Mouse (Mus musculus) limb, embryonic 14.5 days (tissue): ENCODE results near the gene Gh. TPM values are rescaled to one million over a fixed set of nuclear protein-coding genes. Genes with fewer than 3 reads are reported as not detected.

ENCODE experiments used
- ATAC-seq: fragments of 200-750 bp; cut with Nextera tagmentation; 2 replicates; pipeline ENCODE4 v1.8.0; 2017; ENCODE audit warnings: low read depth, moderate number of reproducible peaks, moderate TSS enrichment; ENCODE audit not compliant: low FRiP score
- DNase-seq: peaks from one replicate; pipeline ENCODE4 v3.0.0-alpha.2; 2015; ENCODE audit warnings: low spot score
- H3K27ac ChIP-seq: fragments of 300-500 bp; sonication (generic); replicated peaks from 2 replicates; pipeline ENCODE4 v1.5.1; 2014; ENCODE audit warnings: low read depth, mild to moderate bottlenecking, low read length, moderate library complexity, mixed read lengths
- H3K27me3 ChIP-seq: fragments of 300-500 bp; sonication (generic); 2 replicates; pipeline ENCODE4 v1.6.1; 2014; ENCODE audit warnings: low read length, mixed read lengths; ENCODE audit not compliant: control insufficient read depth, insufficient read depth
- H3K36me3 ChIP-seq: fragments of 300-500 bp; sonication (generic); 2 replicates; pipeline ENCODE4 v1.6.1; 2014; ENCODE audit warnings: mild to moderate bottlenecking, low read length, moderate library complexity, mixed read lengths; ENCODE audit not compliant: control insufficient read depth, insufficient read depth
- H3K4me1 ChIP-seq: fragments of 300-500 bp; sonication (generic); 2 replicates; pipeline ENCODE4 v1.6.1; 2014; ENCODE audit warnings: antibody characterized with exemption, low read length, mixed read lengths; ENCODE audit not compliant: control insufficient read depth, insufficient read depth
- H3K4me2 ChIP-seq: fragments of 300-500 bp; sonication (generic); replicated peaks from 2 replicates; pipeline ENCODE4 v1.6.1; 2014; ENCODE audit warnings: low read depth, mild to moderate bottlenecking, low read length, moderate library complexity; ENCODE audit not compliant: severe bottlenecking
- H3K4me3 ChIP-seq: fragments of 300-500 bp; sonication (generic); replicated peaks from 2 replicates; pipeline ENCODE4 v1.5.1; 2014; ENCODE audit warnings: low read length
- H3K9ac ChIP-seq: fragments of 300-500 bp; sonication (generic); 2 replicates; pipeline ENCODE4 v1.6.1; 2014; ENCODE audit warnings: mild to moderate bottlenecking, low read depth, low read length, moderate library complexity; ENCODE audit not compliant: severe bottlenecking
- H3K9me3 ChIP-seq: fragments of 300-500 bp; sonication (generic); 2 replicates; pipeline ENCODE4 v1.6.1; 2016; ENCODE audit warnings: low read length; ENCODE audit not compliant: control insufficient read depth
- POLR2A ChIP-seq: fragments of 200-500 bp; IDR thresholded peaks from 2 replicates; pipeline ENCODE4 v1.8.0; 2012; ENCODE audit warnings: inconsistent platforms, mild to moderate bottlenecking, moderate library complexity, borderline replicate concordance; ENCODE audit not compliant: insufficient read depth, insufficient read length; ENCODE audit errors: extremely low read depth
- WGBS: fragments of 180-500 bp; shearing (Covaris S2); extraction: QIAGEN DNeasy Blood & Tissue Kit; methylation state at CpG from one replicate; pipeline ENCODE4 v1.1.7; 2014; 5-methylcytosine and 5-hydroxymethylcytosine counted together
- polyA plus RNA-seq, 2 experiments: library from polyadenylated mRNA; depleted of rRNA in 1 of 2; stranded (reverse) in 1 of 2; unstranded in 1 of 2; fragments of >200 nt; fragmentation: Nextera tagmentation in 1 of 2; extraction: Ambion mirVana in 1 of 2; gene quantifications; 2 replicates each; pipeline versions ENCODE4 v1.2.1 to v1.2.3; 2012 to 2014

Gh gene
- polyA plus RNA-seq, 2 experiments = not detected

GRCm38 (mm10) chr11:106255174-106255573 lies 46.5 kb downstream of the Gh start:
- H3K27ac ChIP-seq = peak overlapping the region; percentile 77; the same call in 1 of the 2 replicates
- H3K36me3 ChIP-seq = peaks cover 58% of the 10 kb centered on the region
- WGBS = 5% methylated on average over 22 of the region's 22 CpGs
- H3K9ac ChIP-seq = peak overlapping the region; percentile 80
- no peaks in the 10 kb centered on the region for H3K9me3 ChIP-seq
- peaks cover 16% of the 10 kb centered on the region for H3K4me1 ChIP-seq
- ATAC-seq (no peak), DNase-seq (no peak)
- peak overlapping the region; percentile 95 for H3K4me2 ChIP-seq
- H3K4me3 ChIP-seq = peak overlapping the region; percentile 89
- no peaks in the 10 kb centered on the region for H3K27me3 ChIP-seq
- TF ChIP-seq POLR2A = no peak

GRCm38 (mm10) chr11:106254767-106255166 lies 46.9 kb downstream of the Gh start:
- WGBS = 12% methylated on average over 2 of the region's 2 CpGs
- DNase-seq (no peak), ATAC-seq (no peak)
- Histone ChIP-seq H3K27me3 (no peaks in the 10 kb centered on the region), H3K4me2 (peak overlapping the region; percentile 95), H3K36me3 (peaks cover 62% of the 10 kb centered on the region), H3K4me1 (peaks cover 16% of the 10 kb centered on the region), H3K9me3 (no peaks in the 10 kb centered on the region), H3K4me3 (peak overlapping the region; percentile 89), H3K9ac (peak overlapping the region; percentile 80), H3K27ac (no peak overlapping the region)
- TF ChIP-seq POLR2A = no peak

Other genes starting within 250 kb of the Gh start
- gene Taco1, start 235.8 kb downstream of the Gh start, polyA plus RNA-seq (2012; rRNA removed) = 14.5 and 15.1 TPM in 2 replicates
- 7.4 and 7.8 TPM in 2 replicates for gene Taco1, start 235.8 kb downstream of the Gh start, polyA plus RNA-seq (2014; fragmentation: Nextera tagmentation; extraction: Ambion mirVana)
- gene Map3k3, start 217.3 kb downstream of the Gh start, polyA plus RNA-seq (2012; rRNA removed) = 48.5 and 54.5 TPM in 2 replicates
- 33.3 and 37.5 TPM in 2 replicates for gene Map3k3, start 217.3 kb downstream of the Gh start, polyA plus RNA-seq (2014; fragmentation: Nextera tagmentation; extraction: Ambion mirVana)
- not detected in 2 replicates for gene Gm10840, start 141.0 kb downstream of the Gh start, polyA plus RNA-seq (2012; rRNA removed)
- gene Gm10840, start 141.0 kb downstream of the Gh start, polyA plus RNA-seq (2014; fragmentation: Nextera tagmentation; extraction: Ambion mirVana) = not detected in 2 replicates
- 148 and 169 TPM in 2 replicates for gene Limd2, start 141.0 kb downstream of the Gh start, polyA plus RNA-seq (2012; rRNA removed)
- 237 and 260 TPM in 2 replicates for gene Limd2, start 141.0 kb downstream of the Gh start, polyA plus RNA-seq (2014; fragmentation: Nextera tagmentation; extraction: Ambion mirVana)
- 46.8 and 62.2 TPM in 2 replicates for gene Strada, start 99.7 kb downstream of the Gh start, polyA plus RNA-seq (2012; rRNA removed)
- gene Strada, start 99.7 kb downstream of the Gh start, polyA plus RNA-seq (2014; fragmentation: Nextera tagmentation; extraction: Ambion mirVana) = 24.0 and 28.5 TPM in 2 replicates
- gene Ccdc47, start 85.5 kb downstream of the Gh start, polyA plus RNA-seq (2012; rRNA removed) = 43.6 and 48.8 TPM in 2 replicates
- gene Ccdc47, start 85.5 kb downstream of the Gh start, polyA plus RNA-seq (2014; fragmentation: Nextera tagmentation; extraction: Ambion mirVana) = 63.7 and 66.1 TPM in 2 replicates
- gene Ddx42, start 84.9 kb downstream of the Gh start, polyA plus RNA-seq (2012; rRNA removed) = 35.3 and 50.4 TPM in 2 replicates
- gene Ddx42, start 84.9 kb downstream of the Gh start, polyA plus RNA-seq (2014; fragmentation: Nextera tagmentation; extraction: Ambion mirVana) = 63.9 and 73.3 TPM in 2 replicates
- 36.4 and 43.8 TPM in 2 replicates for gene Ftsj3, start 45.8 kb downstream of the Gh start, polyA plus RNA-seq (2012; rRNA removed)
- gene Ftsj3, start 45.8 kb downstream of the Gh start, polyA plus RNA-seq (2014; fragmentation: Nextera tagmentation; extraction: Ambion mirVana) = 54.6 and 55.8 TPM in 2 replicates
- gene Psmc5, start 45.7 kb downstream of the Gh start, polyA plus RNA-seq (2012; rRNA removed) = 123 and 186 TPM in 2 replicates
- 244 and 253 TPM in 2 replicates for gene Psmc5, start 45.7 kb downstream of the Gh start, polyA plus RNA-seq (2014; fragmentation: Nextera tagmentation; extraction: Ambion mirVana)
- gene Smarcd2, start 28.9 kb downstream of the Gh start, polyA plus RNA-seq (2012; rRNA removed) = 184 and 203 TPM in 2 replicates
- gene Smarcd2, start 28.9 kb downstream of the Gh start, polyA plus RNA-seq (2014; fragmentation: Nextera tagmentation; extraction: Ambion mirVana) = 114 and 130 TPM in 2 replicates
- 0.78 and 1.0 TPM in 2 replicates for gene Tcam1, start 25.2 kb downstream of the Gh start, polyA plus RNA-seq (2012; rRNA removed)
- gene Tcam1, start 25.2 kb downstream of the Gh start, polyA plus RNA-seq (2014; fragmentation: Nextera tagmentation; extraction: Ambion mirVana) = 0.22 and 0.66 TPM in 2 replicates
- gene Cd79b, start 12.9 kb upstream of the Gh start, polyA plus RNA-seq (2012; rRNA removed) = 2.6 and 2.7 TPM in 2 replicates
- gene Cd79b, start 12.9 kb upstream of the Gh start, polyA plus RNA-seq (2014; fragmentation: Nextera tagmentation; extraction: Ambion mirVana) = 3.0 and 5.0 TPM in 2 replicates
- 2.0 and 2.5 TPM in 2 replicates for gene Scn4a, start 51.4 kb upstream of the Gh start, polyA plus RNA-seq (2012; rRNA removed)
- 0.15 and 0.30 TPM in 2 replicates for gene Scn4a, start 51.4 kb upstream of the Gh start, polyA plus RNA-seq (2014; fragmentation: Nextera tagmentation; extraction: Ambion mirVana)
- 1.1 TPM in 2 replicates for gene Prr29, start 63.6 kb upstream of the Gh start, polyA plus RNA-seq (2012; rRNA removed)
- 0.59 TPM in 1 of 2 replicates, not detected in the other for gene Prr29, start 63.6 kb upstream of the Gh start, polyA plus RNA-seq (2014; fragmentation: Nextera tagmentation; extraction: Ambion mirVana)
- 32.8 and 34.5 TPM in 2 replicates for gene Icam2, start 86.2 kb upstream of the Gh start, polyA plus RNA-seq (2012; rRNA removed)
- gene Icam2, start 86.2 kb upstream of the Gh start, polyA plus RNA-seq (2014; fragmentation: Nextera tagmentation; extraction: Ambion mirVana) = 42.9 and 46.4 TPM in 2 replicates
- 12.5 and 15.1 TPM in 2 replicates for gene Ern1, start 186.0 kb upstream of the Gh start, polyA plus RNA-seq (2012; rRNA removed)
- 6.4 and 7.8 TPM in 2 replicates for gene Ern1, start 186.0 kb upstream of the Gh start, polyA plus RNA-seq (2014; fragmentation: Nextera tagmentation; extraction: Ambion mirVana)